Mouse (Mus musculus): ENCODE results near the gene Rpl3. TPM values are rescaled to one million over a fixed set of nuclear protein-coding genes. Genes with fewer than 3 reads are reported as not detected.

Gene Rpl3
- polyA plus RNA-seq, 1 experiment from 2014 or later = 622 TPM

DNA sequence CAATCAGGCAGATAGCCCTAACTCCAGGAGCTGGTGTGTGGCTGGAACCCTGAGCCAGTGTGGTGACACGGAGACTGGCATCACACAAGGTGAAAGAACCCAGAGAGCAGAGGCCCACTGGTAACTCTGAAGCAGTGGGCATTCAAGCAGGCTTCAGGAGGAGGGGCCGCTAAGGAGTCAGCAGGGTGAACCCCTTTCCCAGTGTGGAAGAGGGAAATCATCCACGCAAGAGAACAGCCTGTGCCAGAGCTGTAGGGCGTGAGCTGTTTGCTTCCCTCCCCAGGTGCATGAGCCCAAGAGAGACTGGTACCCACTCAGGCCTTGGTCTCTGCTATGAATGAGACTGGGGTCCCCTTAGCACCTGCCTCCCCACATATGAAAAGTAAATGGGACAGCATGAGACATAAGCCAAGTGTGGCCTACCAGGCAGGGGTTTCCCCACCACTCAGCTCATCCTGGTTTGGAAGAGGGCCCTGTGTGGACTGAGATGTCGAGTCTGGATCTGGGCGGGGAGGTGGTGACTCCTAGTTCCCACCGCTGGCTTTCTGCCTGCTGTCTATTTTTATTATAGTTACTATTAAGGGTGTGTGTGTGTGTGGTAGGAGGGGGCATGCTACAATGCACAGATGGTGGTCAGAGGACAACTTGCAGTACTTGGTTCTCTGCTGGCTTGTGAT lies 19.0 kb downstream of the Rpl3 start:
- Histone ChIP-seq H3K36me3 (peaks cover 18% of the 10 kb centered on the region), H3K9ac (no peak overlapping the region), H3K4me1 (replicated peaks) (no peaks in the 10 kb centered on the region), H3K27me3 (0 out of 2 replicates have a peak, but pooled peaks cover 3% of the 10 kb centered on the region), H3K4me3 (no peak overlapping the region), H3K9me3 (no peaks in the 10 kb centered on the region), H3K27ac (no peak overlapping the region), H3K4me2 (no peak overlapping the region)
- 81% methylated on average over 7 of the region's 7 CpGs for WGBS
- no peak for ATAC-seq (ENCODE audit: low FRiP score)

- no peak for ATAC-seq (ENCODE audit: low FRiP score)
These were observed 19.7 kb downstream of the Rpl3 start for GRCm38 (mm10) chr15:80071951-80072437.

GRCm38 (mm10) chr15:80070095-80070644 lies 21.5 kb downstream of the Rpl3 start:
- no peaks in the 10 kb centered on the region for H3K4me1 ChIP-seq (replicated peaks)
- no peak overlapping the region; the same call in 1 of the 2 replicates for H3K9ac ChIP-seq
- H3K27me3 ChIP-seq = 0 out of 2 replicates have a peak, but pooled peaks cover 8% of the 10 kb centered on the region
- no peak overlapping the region for H3K4me2 ChIP-seq
- WGBS = 56% methylated on average over 8 of the region's 8 CpGs
- H3K9me3 ChIP-seq = no peaks in the 10 kb centered on the region
- ATAC-seq (ENCODE audit: low FRiP score) = no peak
- no peaks in the 10 kb centered on the region for H3K36me3 ChIP-seq
- no peak overlapping the region for H3K27ac ChIP-seq
- H3K4me3 ChIP-seq = no peak overlapping the region

More at GRCm38 (mm10) chr15:80071951-80072437, 19.7 kb downstream of the Rpl3 start:
- WGBS = 49% methylated on average over 9 of the region's 9 CpGs
- no peak overlapping the region for H3K4me2 ChIP-seq
- no peaks in the 10 kb centered on the region for H3K9me3 ChIP-seq
- H3K27ac ChIP-seq = no peak overlapping the region
- 0 out of 2 replicates have a peak, but pooled peaks cover 8% of the 10 kb centered on the region for H3K27me3 ChIP-seq
- no peak overlapping the region for H3K9ac ChIP-seq
- H3K36me3 ChIP-seq = peaks cover 12% of the 10 kb centered on the region
- no peaks in the 10 kb centered on the region for H3K4me1 ChIP-seq (replicated peaks)
- H3K4me3 ChIP-seq = no peak overlapping the region

DNA sequence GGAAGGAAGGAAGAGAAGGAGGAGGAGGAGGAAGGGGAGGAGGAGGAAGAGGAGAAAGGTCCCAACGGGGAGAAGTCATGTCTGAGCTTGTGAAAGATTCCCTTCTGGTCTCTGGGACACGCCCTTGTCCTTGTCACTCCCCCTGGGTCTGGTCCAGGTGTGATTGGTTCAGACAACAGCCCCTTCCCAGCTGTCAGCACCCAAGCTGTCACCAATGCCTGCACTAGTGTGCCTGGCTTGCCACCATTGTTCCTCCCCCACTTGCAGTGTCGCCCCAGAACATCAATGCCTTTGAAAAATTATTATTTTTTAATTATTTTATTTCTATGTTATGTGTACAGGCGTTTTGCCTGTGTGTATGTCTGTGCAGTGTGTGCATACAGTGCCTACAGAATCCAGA lies 22.5 kb downstream of the Rpl3 start:
- H3K9ac ChIP-seq = no peak overlapping the region
- no peak overlapping the region for H3K4me2 ChIP-seq
- H3K4me1 ChIP-seq (replicated peaks) = no peaks in the 10 kb centered on the region
- 67% methylated on average over 4 of the region's 4 CpGs for WGBS
- no peak overlapping the region for H3K4me3 ChIP-seq
- peaks cover 8% of the 10 kb centered on the region; the same call in 1 of the 2 replicates for H3K27me3 ChIP-seq
- no peaks in the 10 kb centered on the region for H3K9me3 ChIP-seq
- no peaks in the 10 kb centered on the region for H3K36me3 ChIP-seq
- no peak for ATAC-seq (ENCODE audit: low FRiP score)
- no peak overlapping the region for H3K27ac ChIP-seq

DNA sequence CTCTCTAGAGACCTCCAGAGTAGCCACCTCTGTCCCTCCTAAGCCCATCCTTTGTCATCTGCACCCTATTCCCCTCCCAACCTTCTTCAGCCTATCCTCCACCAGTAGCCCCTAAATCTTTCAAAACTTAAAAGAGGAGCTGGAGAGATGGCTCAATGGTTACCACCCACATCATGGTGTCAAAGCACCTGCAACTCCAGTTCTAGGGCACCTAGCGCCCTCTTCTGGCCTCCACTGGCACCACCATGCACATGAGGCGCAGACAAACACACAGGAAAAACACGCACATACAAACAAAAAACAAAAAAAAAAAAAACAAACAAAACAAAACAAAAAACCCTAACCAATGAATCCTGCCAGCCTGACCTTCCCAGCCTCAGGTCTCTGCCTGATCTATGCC lies 25.1 kb downstream of the Rpl3 start:
- no peaks in the 10 kb centered on the region for H3K36me3 ChIP-seq
- H3K9ac ChIP-seq = no peak overlapping the region
- H3K9me3 ChIP-seq = no peaks in the 10 kb centered on the region
- H3K27ac ChIP-seq = no peak overlapping the region
- H3K27me3 ChIP-seq = peaks cover 5% of the 10 kb centered on the region; the same call in 1 of the 2 replicates
- ATAC-seq (ENCODE audit: low FRiP score) = no peak
- no peak overlapping the region for H3K4me2 ChIP-seq
- no peak overlapping the region for H3K4me3 ChIP-seq
- peaks cover 3% of the 10 kb centered on the region; the same call in 1 of the 2 replicates for H3K4me1 ChIP-seq (replicated peaks)
- 59% methylated on average over 3 of the region's 3 CpGs for WGBS

GRCm38 (mm10) chr15:80065414-80065813 lies 26.3 kb downstream of the Rpl3 start:
- H3K27me3 ChIP-seq = peaks cover 5% of the 10 kb centered on the region; the same call in 1 of the 2 replicates
- no peak overlapping the region for H3K4me3 ChIP-seq
- H3K4me2 ChIP-seq = no peak overlapping the region
- no peaks in the 10 kb centered on the region for H3K36me3 ChIP-seq
- no peak overlapping the region for H3K27ac ChIP-seq
- no peak overlapping the region for H3K9ac ChIP-seq
- ATAC-seq (ENCODE audit: low FRiP score) = no peak
- WGBS = 18% methylated on average over 13 of the region's 13 CpGs
- peaks cover 3% of the 10 kb centered on the region; the same call in 1 of the 2 replicates for H3K4me1 ChIP-seq (replicated peaks)
- H3K9me3 ChIP-seq = no peaks in the 10 kb centered on the region

GRCm38 (mm10) chr15:80064965-80065364 lies 26.7 kb downstream of the Rpl3 start:
- H3K4me3 ChIP-seq = no peak overlapping the region
- no peak for ATAC-seq (ENCODE audit: low FRiP score)
- no peak overlapping the region for H3K9ac ChIP-seq
- H3K4me2 ChIP-seq = no peak overlapping the region
- WGBS = 71% methylated on average over 5 of the region's 5 CpGs
- H3K36me3 ChIP-seq = no peaks in the 10 kb centered on the region
- H3K27ac ChIP-seq = no peak overlapping the region
- H3K27me3 ChIP-seq = peaks cover 5% of the 10 kb centered on the region; the same call in 1 of the 2 replicates
- H3K4me1 ChIP-seq (replicated peaks) = peaks cover 3% of the 10 kb centered on the region; the same call in 1 of the 2 replicates
- no peaks in the 10 kb centered on the region for H3K9me3 ChIP-seq

GRCm38 (mm10) chr15:80062821-80063220 lies 28.8 kb downstream of the Rpl3 start:
- H3K27ac ChIP-seq = no peak overlapping the region
- no peak overlapping the region for H3K4me2 ChIP-seq
- 51% methylated on average over 5 of the region's 5 CpGs for WGBS
- no peak overlapping the region for H3K4me3 ChIP-seq
- H3K27me3 ChIP-seq = peaks cover 5% of the 10 kb centered on the region; the same call in 1 of the 2 replicates
- H3K9me3 ChIP-seq = no peaks in the 10 kb centered on the region
- no peak overlapping the region for H3K9ac ChIP-seq
- H3K4me1 ChIP-seq (replicated peaks) = peaks cover 3% of the 10 kb centered on the region; the same call in 1 of the 2 replicates
- ATAC-seq (ENCODE audit: low FRiP score) = no peak
- H3K36me3 ChIP-seq = no peaks in the 10 kb centered on the region

DNA sequence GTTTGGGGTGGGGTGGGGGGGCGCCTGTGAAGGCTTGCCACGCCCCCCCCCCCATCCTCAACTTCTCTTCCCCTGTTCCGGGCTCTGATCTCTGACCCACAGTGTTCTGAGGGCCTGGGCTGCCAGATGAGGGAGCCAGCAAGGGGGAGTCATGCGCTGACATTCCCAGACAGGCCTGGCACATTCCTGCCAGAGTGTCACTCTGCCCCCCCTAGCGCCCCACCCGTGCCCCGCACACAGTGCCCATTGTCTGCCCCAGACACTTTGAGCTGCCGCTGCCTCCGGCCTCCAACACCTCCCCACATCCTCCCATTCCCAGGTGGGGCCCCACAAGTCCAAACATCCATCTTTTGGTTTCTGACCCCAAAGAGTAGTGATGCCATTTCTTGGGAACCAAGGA lies 29.3 kb downstream of the Rpl3 start:
- H3K4me3 ChIP-seq = no peak overlapping the region
- no peak overlapping the region for H3K4me2 ChIP-seq
- no peak for ATAC-seq (ENCODE audit: low FRiP score)
- H3K9ac ChIP-seq = no peak overlapping the region
- peaks cover 2% of the 10 kb centered on the region; the same call in 1 of the 2 replicates for H3K27me3 ChIP-seq
- no peaks in the 10 kb centered on the region for H3K9me3 ChIP-seq
- no peaks in the 10 kb centered on the region for H3K36me3 ChIP-seq
- WGBS = 74% methylated on average over 8 of the region's 9 CpGs
- peaks cover 3% of the 10 kb centered on the region; the same call in 1 of the 2 replicates for H3K4me1 ChIP-seq (replicated peaks)
- no peak overlapping the region for H3K27ac ChIP-seq

DNA sequence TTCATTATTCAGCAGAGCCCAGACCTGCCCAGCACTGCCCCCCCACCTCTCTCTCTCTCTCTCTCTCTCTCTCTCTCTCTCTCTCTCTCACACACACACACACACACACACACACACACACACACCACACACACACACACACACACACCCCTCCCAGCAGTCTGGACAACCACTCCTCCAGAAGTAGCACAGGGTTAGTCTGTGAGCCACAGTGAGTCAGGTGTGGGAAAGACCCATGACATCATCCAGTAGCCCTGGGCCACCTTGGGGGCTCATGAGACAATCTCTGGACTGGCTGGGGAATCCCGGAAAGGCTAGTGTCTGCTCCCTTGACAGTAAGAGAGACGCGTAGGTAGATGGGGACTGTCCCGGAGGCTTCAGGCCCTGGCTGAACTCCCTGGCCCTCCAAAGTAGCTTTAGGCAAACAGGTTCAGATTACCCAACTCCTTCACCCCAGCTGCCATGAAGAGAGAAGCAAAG lies 30.6 kb downstream of the Rpl3 start:
- Histone ChIP-seq H3K4me2 (no peak overlapping the region), H3K27me3 (no peaks in the 10 kb centered on the region; the same call in 1 of the 2 replicates), H3K27ac (no peak overlapping the region), H3K4me1 (replicated peaks) (peaks cover 3% of the 10 kb centered on the region; the same call in 1 of the 2 replicates), H3K4me3 (no peak overlapping the region), H3K9me3 (no peaks in the 10 kb centered on the region), H3K36me3 (no peaks in the 10 kb centered on the region), H3K9ac (no peak overlapping the region)
- WGBS = 96% methylated on average over 4 of the region's 4 CpGs
- no peak for ATAC-seq (ENCODE audit: low FRiP score)

DNA sequence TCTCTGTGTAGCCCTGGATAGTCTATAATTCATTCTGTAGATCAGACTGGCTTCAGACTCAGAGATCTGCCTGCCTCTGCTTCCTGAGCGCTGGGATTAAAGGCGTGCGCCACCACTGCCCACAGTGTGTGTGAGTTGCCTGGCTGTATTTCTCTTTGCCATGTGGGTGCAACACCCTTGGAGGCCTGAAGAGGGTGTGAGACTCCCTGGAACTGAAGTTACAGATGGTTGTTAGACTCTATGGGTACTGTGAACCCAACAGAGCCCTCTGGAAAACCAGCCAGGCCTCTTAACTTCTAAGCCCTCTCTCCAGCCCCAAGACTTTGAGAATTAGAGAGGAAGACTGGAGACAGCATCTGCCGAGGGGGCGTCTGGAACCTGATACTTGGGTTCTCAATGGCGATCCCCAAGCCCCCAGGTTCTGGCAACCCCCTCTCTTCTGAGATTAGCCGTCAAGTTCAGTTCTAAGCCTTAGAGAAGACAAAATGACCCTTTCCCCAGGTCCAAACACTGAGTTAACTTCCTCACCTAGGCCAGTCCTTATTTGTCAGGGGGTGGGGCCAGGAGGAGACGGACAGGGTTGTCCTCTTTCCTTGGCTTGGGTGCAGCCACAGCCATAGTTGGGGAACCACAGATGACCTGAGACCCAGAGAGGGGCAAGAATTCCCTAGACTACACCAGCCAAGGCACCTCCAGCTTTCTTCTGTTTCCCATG lies 31.2 kb downstream of the Rpl3 start:
- Histone ChIP-seq H3K27me3 (no peaks in the 10 kb centered on the region; the same call in 1 of the 2 replicates), H3K4me2 (no peak overlapping the region), H3K36me3 (no peaks in the 10 kb centered on the region), H3K4me1 (replicated peaks) (peaks cover 8% of the 10 kb centered on the region), H3K4me3 (no peak overlapping the region), H3K9me3 (no peaks in the 10 kb centered on the region), H3K9ac (no peak overlapping the region), H3K27ac (no peak overlapping the region)
- no peak for ATAC-seq (ENCODE audit: low FRiP score)
- 96% methylated on average over 8 of the region's 8 CpGs for WGBS

DNA sequence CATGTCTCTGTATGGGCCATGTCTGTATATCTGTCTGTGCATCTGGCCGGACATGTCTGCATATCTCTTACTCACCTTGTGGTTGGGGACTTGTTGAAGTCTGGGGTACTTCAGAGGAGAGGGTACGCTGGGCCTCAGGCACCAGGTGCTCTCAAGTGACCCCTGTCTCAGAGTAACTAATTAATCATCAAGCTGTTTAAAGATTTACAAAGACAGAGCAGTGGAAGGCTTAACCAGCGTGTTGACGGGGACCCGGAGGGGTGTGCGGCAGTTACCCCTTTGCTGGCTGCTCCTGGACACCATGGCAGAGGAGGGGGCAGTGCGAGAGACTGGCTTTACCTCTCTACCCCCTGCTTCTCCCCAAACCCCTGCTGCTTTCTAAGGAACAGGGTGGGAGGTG lies 32.1 kb downstream of the Rpl3 start:
- H3K4me1 ChIP-seq (replicated peaks) = peaks cover 12% of the 10 kb centered on the region
- H3K36me3 ChIP-seq = no peaks in the 10 kb centered on the region
- WGBS = 63% methylated on average over 7 of the region's 7 CpGs
- H3K27me3 ChIP-seq = no peaks in the 10 kb centered on the region
- no peak overlapping the region for H3K27ac ChIP-seq
- H3K4me2 ChIP-seq = no peak overlapping the region
- H3K9ac ChIP-seq = no peak overlapping the region
- no peak overlapping the region for H3K4me3 ChIP-seq
- no peak for ATAC-seq (ENCODE audit: low FRiP score)
- no peaks in the 10 kb centered on the region for H3K9me3 ChIP-seq

All from hindbrain, embryonic 13.5 days (tissue).